ENCODE assay signal across 23 mouse cellular contexts in the genomic region with DNA sequence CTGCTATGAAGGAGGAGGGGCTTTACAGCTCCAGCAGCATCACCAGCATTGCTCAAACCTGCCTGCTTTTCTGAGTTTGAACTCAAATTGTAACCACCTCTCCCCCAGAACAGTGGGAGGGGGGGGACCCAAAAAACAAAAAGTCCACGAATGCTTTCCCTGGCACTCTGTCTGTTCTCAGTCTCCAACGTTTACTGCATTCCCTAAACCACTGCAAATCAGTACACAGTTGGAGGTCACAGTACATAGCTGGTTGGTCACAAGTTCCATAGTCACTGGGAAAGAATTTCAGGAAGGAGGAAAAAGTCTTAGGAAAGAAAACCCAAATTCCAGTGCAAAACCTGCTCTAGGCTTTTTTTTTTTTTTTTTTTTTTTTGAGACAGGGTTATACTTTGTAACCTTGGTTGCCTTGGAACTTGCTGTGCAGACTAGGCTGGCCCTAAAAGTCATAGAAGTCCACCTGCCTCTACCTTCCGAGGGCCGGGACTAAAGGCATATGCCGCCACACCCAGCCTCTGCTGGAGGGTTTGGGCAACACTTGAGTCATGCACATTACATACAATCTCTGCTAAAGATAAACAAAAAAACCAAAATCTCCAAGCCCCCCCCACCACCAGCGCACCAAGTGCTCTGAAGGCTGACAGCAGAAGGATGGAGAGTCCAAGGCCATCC. TPM values are rescaled to one million over a fixed set of nuclear protein-coding genes. Genes with fewer than 3 reads are reported as not detected.
DNase-seq lines count a peak whose midpoint lies in the region; ATAC-seq and TF ChIP-seq lines count a peak whose summit lies in the region.
"Had no signal": no experiment of that assay in that cellular context is flagged by ENCODE, and none has a peak within 500 bp of the region (broad histone marks: within the 10 kb centered on the region; RNA-seq: fewer than 3 reads in every experiment).

No protein-coding gene starts in this region.

- WGBS in liver, embryonic 16.5 days (ENCODE audit: insufficient replicate concordance), result 70% methylated on average over 6 of the region's 6 CpGs

- in situ Hi-C loops in ES-E14 (cut with MboI; ENCODE audit: low sequenced_read_pairs in 2 of 2, unreplicated experiment in 2 of 2), result no loop called here

- H3K4me1 ChIP-seq in liver, embryonic 16.5 days (ENCODE audit: control insufficient read depth, low read depth, low read length), result peaks cover 36% of the 10 kb centered on the region
- H3K4me1 ChIP-seq in ES-E14 (ENCODE audit: control insufficient read depth in 2 of 2, insufficient read depth in 2 of 2, low read length in 2 of 2, poor library complexity in 1 of 2), result peaks cover 2 to 7% of the 10 kb centered on the region in 2 experiments; a peak in 2 of 4 replicates
- peaks cover 14% of the 10 kb centered on the region for H3K4me1 ChIP-seq in embryonic fibroblast, embryonic 13.5 days (ENCODE audit: control insufficient read depth, insufficient read depth, low read length)
- H3K4me1 ChIP-seq: embryonic facial prominence, embryonic 12.5 days; hindbrain, embryonic 12.5 days had no signal

- TF ChIP-seq CTCF in embryonic fibroblast, embryonic 13.5 days (IDR thresholded peaks at IDR 0.05; ENCODE audit: borderline replicate concordance, insufficient read depth, low read length), result no peak

- peaks cover 26% of the 10 kb centered on the region for H3K36me3 ChIP-seq in liver, embryonic 16.5 days (ENCODE audit: control insufficient read depth, insufficient read depth)
- H3K36me3 ChIP-seq in ES-E14 (ENCODE audit: control insufficient read depth, insufficient read depth, low read length, poor library complexity, severe bottlenecking), result peaks cover 15% of the 10 kb centered on the region; the same call in 1 of the 2 replicates

- H3K27me3 ChIP-seq in liver, embryonic 16.5 days (ENCODE audit: control insufficient read depth, insufficient read depth, low read depth, low read length), result no peaks in the 10 kb centered on the region
- H3K27me3 ChIP-seq: embryonic facial prominence, embryonic 12.5 days; hindbrain, embryonic 12.5 days had no signal

- ATAC-seq in liver, embryonic 16.5 days (ENCODE audit: low read depth), result no peak
- ATAC-seq: CD4-positive, CD25-positive, alpha-beta regulatory T cell, adult 4 months; forebrain, embryonic 14.5 days; hindbrain, embryonic 16.5 days; inflammation-experienced regulatory T-cells, adult 6 months had no signal

- H3K4me2 ChIP-seq in liver, embryonic 16.5 days (ENCODE audit: low read depth, low read length), result no peak overlapping the region
- H3K4me2 ChIP-seq: embryonic facial prominence, embryonic 12.5 days; hindbrain, embryonic 12.5 days had no signal

- no peak for TF ChIP-seq POLR2A in embryonic fibroblast, embryonic 13.5 days (IDR thresholded peaks at IDR 0.05; ENCODE audit: low read depth, low read length)

- H3K9ac ChIP-seq in liver, embryonic 16.5 days (ENCODE audit: low read depth, low read length), result 0 out of 2 replicates have a peak overlapping the region, but pooled peaks have one; percentile 9
- H3K9ac ChIP-seq in ES-E14 (ENCODE audit: insufficient read depth, low read depth, low read length, poor library complexity, severe bottlenecking), result no peak overlapping the region
- H3K9ac ChIP-seq: embryonic facial prominence, embryonic 12.5 days; hindbrain, embryonic 12.5 days had no signal

- H3K4me3 ChIP-seq in liver, embryonic 16.5 days (ENCODE audit: low read depth, low read length), result no peak overlapping the region
- no peak overlapping the region for H3K4me3 ChIP-seq in ES-E14 (ENCODE audit: insufficient read depth in 1 of 2, low read depth in 1 of 2, low read length in 2 of 2, poor library complexity in 1 of 2, severe bottlenecking in 1 of 2)
- no peak overlapping the region for H3K4me3 ChIP-seq in embryonic fibroblast, embryonic 13.5 days (ENCODE audit: insufficient read depth, low read length)
- H3K4me3 ChIP-seq: embryonic facial prominence, embryonic 12.5 days; heart, embryonic 10.5 days; hindbrain, embryonic 12.5 days had no signal

- H3K9me3 ChIP-seq in liver, embryonic 16.5 days (replicated peaks; ENCODE audit: control insufficient read depth, low read length), result no peaks in the 10 kb centered on the region
- no peaks in the 10 kb centered on the region for H3K9me3 ChIP-seq in ES-E14 (ENCODE audit: control insufficient read depth, insufficient read depth, low read depth, low read length)
- H3K9me3 ChIP-seq: embryonic facial prominence, embryonic 12.5 days; heart, embryonic 10.5 days; hindbrain, embryonic 12.5 days had no signal

- H3K27ac ChIP-seq in liver, embryonic 16.5 days (ENCODE audit: low read length), result no peak overlapping the region; the same call in 1 of the 2 replicates
- no peak overlapping the region for H3K27ac ChIP-seq in ES-E14 (ENCODE audit: insufficient read depth, low read depth, low read length, poor library complexity, severe bottlenecking)
- peak overlapping the region; percentile 79 for H3K27ac ChIP-seq in embryonic fibroblast, embryonic 13.5 days (ENCODE audit: insufficient read depth, low read length)
- H3K27ac ChIP-seq: embryonic facial prominence, embryonic 12.5 days; heart, embryonic 10.5 days; hindbrain, embryonic 12.5 days had no signal

- no peak for DNase-seq in liver
- DNase-seq in 3134 (ENCODE audit: extremely low read depth, insufficient read length, low spot score), result peak; percentile 60
- DNase-seq in ES-E14 (ENCODE audit: low read depth, low spot score), result no peak
- no peak for DNase-seq in adrenal gland, adult 18-20 months (ENCODE audit: low spot score in 2 of 2)
- no peak for DNase-seq in layer of hippocampus, postnatal 14 days (ENCODE audit: low spot score in 2 of 2)
- DNase-seq: adrenal gland, postnatal 10 days; B cell, adult 2 months; cerebellum, adult 11 months; cerebellum, adult 8-10 months; cerebellum, postnatal 25 days; gastrocnemius, postnatal 36 days; heart, adult 11 months; heart, postnatal 10 days; heart, postnatal 4 days had no signal

TF ChIP-seq in ES-E14, 5 proteins besides CTCF, POLR2A, EP300 and RAD21:
- no peak for TF ChIP-seq CHD2 (IDR thresholded peaks at IDR 0.05; ENCODE audit: low read depth, low read length)
- TF ChIP-seq ZNF384 (IDR thresholded peaks at IDR 0.05; ENCODE audit: low read depth, low read length), result peak; percentile 52; the same call in 1 of the 2 replicates
- no peak for TF ChIP-seq HCFC1 (IDR thresholded peaks at IDR 0.05; ENCODE audit: borderline replicate concordance, insufficient read depth, low read length)
- no peak for TF ChIP-seq ZC3H11A (IDR thresholded peaks at IDR 0.05; ENCODE audit: borderline replicate concordance, low read depth, low read length)
- TF ChIP-seq MAFK (IDR thresholded peaks at IDR 0.05; ENCODE audit: insufficient read depth, low read depth, low read length), result no peak
TF ChIP-seq in ES-E14: peak in this region for 1.

RNA-seq across cellular contexts. Expression of gene F2r, which starts 9.7 kb away (rescaled TPM):
- polyA plus RNA-seq in liver, embryonic 16.5 days (2015; fragmentation: Nextera tagmentation; extraction: Ambion mirVana), result 37.2 and 37.5 TPM in 2 replicates
- 94.1 and 113 TPM in 2 replicates for total RNA-seq in ES-E14 (2012; rRNA removed)
- 268 and 320 TPM in 2 replicates for polyA plus RNA-seq in embryonic fibroblast, embryonic 13.5 days (2011; ENCODE audit: insufficient read length, low read depth, missing spikeins)
- 100 to 1,000 TPM in 1 of 2 experiments, 10 to 100 TPM in 1; 91.0 to 163 TPM for total RNA-seq in adrenal gland, adult 18-20 months (2021)
- total RNA-seq in layer of hippocampus, postnatal 14 days (2021), result 10 to 100 TPM in 1 of 2 experiments, 1 to 10 TPM in 1; 8.8 to 10.3 TPM
